Mouse (Mus musculus) MEL (cell line): ENCODE measurements around the gene Gnb4. TPM values are rescaled to one million over a fixed set of nuclear protein-coding genes. Genes with fewer than 3 reads are reported as not detected.
A peak's percentile ranks its signal among the peaks of the same experiment; 100 is the strongest.

Experiments
- DNase-seq: peaks from one replicate; pipeline ENCODE4 v3.0.0; 2011; ENCODE audit warnings: low read depth, low spot score
- H3K27ac ChIP-seq: 2 replicates; pipeline ENCODE4 v1.5.1; 2012; ENCODE audit warnings: low read depth, mild to moderate bottlenecking, control low read depth, low read length, moderate library complexity; ENCODE audit not compliant: control insufficient read depth
- H3K27me3 ChIP-seq, 2 experiments: fragments of 150-350 bp in 1 of 2; sonication (generic) in 1 of 2; 2 replicates each; pipeline ENCODE4 v1.6.1; 2012; ENCODE audit warnings: low read length in 2 of 2, mild to moderate bottlenecking in 2 of 2, improper control_type of control experiment in 1 of 2, moderate library complexity in 1 of 2; ENCODE audit not compliant: insufficient read depth in 2 of 2, control insufficient read depth in 1 of 2
- H3K36me3 ChIP-seq, 2 experiments: 2 replicates each; pipeline ENCODE4 v1.6.1; 2012 to 2014; ENCODE audit warnings: low read length in 2 of 2, improper control_type of control experiment in 1 of 2, inconsistent platforms in 1 of 2, mild to moderate bottlenecking in 1 of 2; ENCODE audit not compliant: insufficient read depth in 2 of 2, control insufficient read depth in 1 of 2
- H3K4me1 ChIP-seq, 2 experiments: fragments of 150-350 bp in 1 of 2; sonication (generic) in 1 of 2; 2 replicates each; pipeline ENCODE4 v1.6.1; 2012; ENCODE audit warnings: low read length in 2 of 2, improper control_type of control experiment in 1 of 2, mild to moderate bottlenecking in 1 of 2; ENCODE audit not compliant: insufficient read depth in 2 of 2, control insufficient read depth in 1 of 2
- H3K4me3 ChIP-seq, 2 experiments: fragments of 150-350 bp in 1 of 2; sonication (generic) in 1 of 2; 2 replicates each; pipeline ENCODE4 v1.5.1; 2012; ENCODE audit warnings: low read depth in 2 of 2, low read length in 2 of 2, mild to moderate bottlenecking in 2 of 2, moderate library complexity in 2 of 2, control low read depth in 1 of 2, improper control_type of control experiment in 1 of 2; ENCODE audit not compliant: control insufficient read depth in 1 of 2, insufficient read depth in 1 of 2
- H3K79me2 ChIP-seq: 2 replicates; pipeline ENCODE4 v1.6.1; 2012; ENCODE audit warnings: mild to moderate bottlenecking, low read length, moderate library complexity; ENCODE audit not compliant: control insufficient read depth, poor library complexity, insufficient read depth
- H3K9ac ChIP-seq: 2 replicates; pipeline ENCODE4 v1.6.1; 2012; ENCODE audit warnings: low read depth, mild to moderate bottlenecking, control low read depth, low read length, moderate library complexity; ENCODE audit not compliant: control insufficient read depth, poor library complexity, severe bottlenecking
- H3K9me3 ChIP-seq: fragments of 150-350 bp; sonication (generic); replicated peaks from 2 replicates; pipeline ENCODE4 v1.6.1; 2012; ENCODE audit warnings: mild to moderate bottlenecking, low read length, improper control_type of control experiment, moderate library complexity; ENCODE audit not compliant: insufficient read depth
- BHLHE40 ChIP-seq: IDR thresholded peaks from 2 replicates; pipeline ENCODE4 v1.6.1; 2012; ENCODE audit warnings: low read depth, mild to moderate bottlenecking, inconsistent platforms, low read length, improper control_type of control experiment, borderline replicate concordance
- CHD1 ChIP-seq: IDR thresholded peaks from 2 replicates; pipeline ENCODE4 v1.6.1; 2012; ENCODE audit warnings: low read depth, mild to moderate bottlenecking, inconsistent platforms, low read length, improper control_type of control experiment
- CHD2 ChIP-seq: IDR thresholded peaks from 2 replicates; pipeline ENCODE4 v1.6.1; 2011; ENCODE audit warnings: low read length, improper control_type of control experiment
- CTCF ChIP-seq, 3 experiments: IDR thresholded peaks in 2 of 3; conservative IDR thresholded peaks in 1 of 3; 2 replicates each; pipeline ENCODE4 v1.5.1; 2011 to 2012; ENCODE audit warnings: low read length in 3 of 3, low read depth in 2 of 3, mild to moderate bottlenecking in 2 of 3, improper control_type of control experiment in 1 of 3, inconsistent platforms in 1 of 3, mixed read lengths in 1 of 3, moderate library complexity in 1 of 3; ENCODE audit not compliant: control insufficient read depth in 1 of 3, insufficient read depth in 1 of 3, poor library complexity in 1 of 3, severe bottlenecking in 1 of 3
- E2F4 ChIP-seq: IDR thresholded peaks from 2 replicates; pipeline ENCODE4 v1.6.1; 2011; ENCODE audit warnings: low read depth, low read length, improper control_type of control experiment, borderline replicate concordance
- GABPA ChIP-seq: IDR thresholded peaks from 2 replicates; pipeline ENCODE4 v1.6.1; 2012; ENCODE audit warnings: low read depth, mild to moderate bottlenecking, inconsistent platforms, low read length, improper control_type of control experiment, moderate library complexity
- GATA1 ChIP-seq: IDR thresholded peaks from 2 replicates; pipeline ENCODE4 v1.6.1; 2011; ENCODE audit warnings: low read depth, low read length, improper control_type of control experiment
- JUND ChIP-seq: IDR thresholded peaks from 2 replicates; pipeline ENCODE4 v1.6.1; 2011; ENCODE audit warnings: low read depth, mild to moderate bottlenecking, improper control_type of control experiment, low read length
- KAT2A ChIP-seq: conservative IDR thresholded peaks from 2 replicates; pipeline ENCODE4 v1.6.1; 2012; ENCODE audit warnings: low read depth, low read length, improper control_type of control experiment, inconsistent platforms
- MAX ChIP-seq: IDR thresholded peaks from 2 replicates; pipeline ENCODE4 v1.6.1; 2011; ENCODE audit warnings: low read length, improper control_type of control experiment
- MEF2A ChIP-seq: IDR thresholded peaks from 2 replicates; pipeline ENCODE4 v1.6.1; 2014; ENCODE audit warnings: low read depth, mild to moderate bottlenecking, inconsistent platforms, low read length, improper control_type of control experiment; ENCODE audit not compliant: poor library complexity, insufficient replicate concordance, severe bottlenecking; ENCODE audit errors: extremely low read depth
- MXI1 ChIP-seq: IDR thresholded peaks from 2 replicates; pipeline ENCODE4 v1.6.1; 2011; ENCODE audit warnings: mild to moderate bottlenecking, low read depth, low read length, improper control_type of control experiment
- MYB ChIP-seq: IDR thresholded peaks from 2 replicates; pipeline ENCODE4 v1.6.1; 2011; ENCODE audit warnings: mild to moderate bottlenecking, low read depth, low read length, improper control_type of control experiment
- MYC ChIP-seq: IDR thresholded peaks from 2 replicates; pipeline ENCODE4 v1.6.1; 2011; ENCODE audit warnings: low read depth, mild to moderate bottlenecking, low read length, improper control_type of control experiment, moderate library complexity
- NRF1 ChIP-seq: IDR thresholded peaks from 2 replicates; pipeline ENCODE4 v1.6.1; 2014; ENCODE audit warnings: low read depth, mild to moderate bottlenecking, inconsistent platforms, low read length, improper control_type of control experiment, moderate library complexity; ENCODE audit not compliant: poor library complexity, insufficient read depth, severe bottlenecking
- POLR2AphosphoS2 ChIP-seq: IDR thresholded peaks from 2 replicates; pipeline ENCODE4 v1.6.1; 2011; ENCODE audit warnings: low read length, improper control_type of control experiment
- RAD21 ChIP-seq: IDR thresholded peaks from 2 replicates; pipeline ENCODE4 v1.6.1; 2011; ENCODE audit warnings: mild to moderate bottlenecking, low read depth, low read length, improper control_type of control experiment
- RCOR1 ChIP-seq: IDR thresholded peaks from 2 replicates; pipeline ENCODE4 v1.6.1; 2012; ENCODE audit warnings: low read depth, mild to moderate bottlenecking, inconsistent platforms, low read length, improper control_type of control experiment
- SIN3A ChIP-seq: IDR thresholded peaks from 2 replicates; pipeline ENCODE4 v1.6.1; 2012; ENCODE audit warnings: low read length, improper control_type of control experiment, inconsistent platforms
- TAL1 ChIP-seq: IDR thresholded peaks from 2 replicates; pipeline ENCODE4 v1.6.1; 2012; ENCODE audit warnings: mild to moderate bottlenecking, inconsistent platforms, low read length, moderate library complexity, mixed read lengths
- TBP ChIP-seq: IDR thresholded peaks from 2 replicates; pipeline ENCODE4 v1.8.0; 2011; ENCODE audit warnings: low read depth, low read length, improper control_type of control experiment
- TCF12 ChIP-seq: IDR thresholded peaks from 2 replicates; pipeline ENCODE4 v1.6.1; 2014; ENCODE audit warnings: low read depth, mild to moderate bottlenecking, inconsistent platforms, low read length, improper control_type of control experiment, moderate library complexity
- UBTF ChIP-seq: IDR thresholded peaks from 2 replicates; pipeline ENCODE4 v1.6.1; 2012; ENCODE audit warnings: low read depth, mild to moderate bottlenecking, inconsistent platforms, low read length, improper control_type of control experiment, moderate library complexity, borderline replicate concordance; ENCODE audit not compliant: insufficient read depth
- USF1 ChIP-seq: IDR thresholded peaks from 2 replicates; pipeline ENCODE4 v1.6.1; 2014; ENCODE audit warnings: low read depth, mild to moderate bottlenecking, inconsistent platforms, low read length, improper control_type of control experiment, moderate library complexity
- USF2 ChIP-seq, 2 experiments: IDR thresholded peaks; 2 replicates each; pipeline ENCODE4 v1.6.1; 2011 to 2012; ENCODE audit warnings: improper control_type of control experiment in 2 of 2, low read length in 2 of 2, borderline replicate concordance in 1 of 2, inconsistent platforms in 1 of 2, low read depth in 1 of 2, mild to moderate bottlenecking in 1 of 2; ENCODE audit not compliant: insufficient read depth in 1 of 2
- ZKSCAN1 ChIP-seq: IDR thresholded peaks from 2 replicates; pipeline ENCODE4 v1.6.1; 2012; ENCODE audit warnings: low read depth, mild to moderate bottlenecking, inconsistent platforms, low read length, improper control_type of control experiment, moderate library complexity
- polyA plus RNA-seq, 2 experiments: library from polyadenylated mRNA; stranded (reverse) in 1 of 2; unstranded in 1 of 2; fragments of >175 nt in 1 of 2; fragments of >200 nt in 1 of 2; gene quantifications; 2 replicates each; pipeline versions ENCODE4 v1.2.1 to v1.2.4; 2012; ENCODE audit warnings: low replicate concordance in 2 of 2, low read depth in 1 of 2; ENCODE audit not compliant: insufficient read length in 2 of 2, insufficient read depth in 1 of 2, missing spikeins in 1 of 2
- total RNA-seq: library from RNA; depleted of rRNA; stranded (reverse); fragments of 300-350 nt; gene quantifications from 2 replicates; pipeline ENCODE4 v1.2.3, GENCODE M21; 2012

Gene Gnb4
- total and polyA plus RNA-seq, 3 experiments = 49.5 to 61.2 TPM; not detected in 1

DNA sequence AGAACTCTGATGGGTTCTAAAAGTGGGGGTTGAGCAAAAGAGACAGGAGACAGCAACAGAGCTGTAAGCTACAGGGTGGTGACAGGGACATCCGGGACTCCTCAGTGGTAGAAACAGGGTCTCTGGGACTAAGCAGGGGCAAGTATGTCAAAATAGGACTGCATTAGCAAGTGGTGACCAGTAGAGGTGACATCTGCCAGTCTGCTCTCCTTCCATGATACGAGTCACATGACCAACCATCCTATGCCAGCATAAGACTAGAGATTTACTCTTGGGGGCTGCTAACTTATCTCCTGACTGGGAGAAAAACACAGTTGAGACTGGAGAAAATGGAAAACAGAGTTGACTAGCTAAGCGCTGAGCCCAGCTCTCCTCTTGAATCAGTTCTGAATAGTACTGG, 30.1 kb downstream of the Gnb4 start (continued):
- TF ChIP-seq MYC (no peak), CHD2 (no peak), BHLHE40 (no peak), GATA1 (no peak), USF1 (peak; percentile 79), TCF12 (no peak), MEF2A (no peak), MXI1 (no peak), ZKSCAN1 (no peak)

DNA sequence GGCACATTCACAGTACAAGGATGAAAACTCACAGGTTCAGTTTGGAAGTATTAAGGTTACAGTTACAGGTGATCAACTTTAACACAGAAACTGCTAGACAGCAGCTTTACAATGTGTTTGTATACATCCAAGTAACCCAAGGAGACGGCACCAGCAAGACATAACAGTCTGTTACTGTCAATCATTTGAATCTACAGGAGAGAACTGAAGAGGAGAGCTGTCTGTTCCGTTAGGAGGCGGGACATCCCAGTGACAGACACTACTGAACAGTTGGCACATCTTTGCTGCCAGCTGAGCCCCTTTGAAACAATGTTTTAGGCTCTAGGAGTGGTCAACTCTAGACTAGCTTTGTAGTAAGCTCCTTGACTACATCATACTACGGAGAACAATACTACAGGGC, 32.9 kb downstream of the Gnb4 start:
- Histone ChIP-seq H3K4me3 (no peak overlapping the region), H3K36me3 (peaks cover 0 to 9% of the 10 kb centered on the region in 2 experiments; a peak in 2 of 4 replicates), H3K79me2 (no peaks in the 10 kb centered on the region), H3K27me3 (no peaks in the 10 kb centered on the region), H3K9me3 (no peaks in the 10 kb centered on the region), H3K27ac (no peak overlapping the region), H3K9ac (no peak overlapping the region), H3K4me1 (no peaks in the 10 kb centered on the region)
- no peak for DNase-seq
- TF ChIP-seq KAT2A = no peak
- no peak for TF ChIP-seq MEF2A
- no peak for TF ChIP-seq GABPA
- no peak for TF ChIP-seq MXI1
- TF ChIP-seq BHLHE40 = no peak
- no peak for TF ChIP-seq E2F4
- no peak for TF ChIP-seq TBP
- TF ChIP-seq POLR2AphosphoS2 = no peak
- TF ChIP-seq MYB = no peak
- TF ChIP-seq USF2 (IDR thresholded peaks at IDR 0.05; ENCODE audit: borderline replicate concordance in 1 of 2, insufficient read depth in 1 of 2, low read depth in 1 of 2, low read length in 2 of 2) = no peak
- no peak for TF ChIP-seq CTCF (IDR thresholded peaks at IDR 0.05 in 2 of 3, conservative IDR thresholded peaks at IDR 0.05 in 1 of 3; ENCODE audit: control insufficient read depth in 1 of 3, insufficient read depth in 1 of 3, low read depth in 2 of 3, low read length in 3 of 3, poor library complexity in 1 of 3, severe bottlenecking in 1 of 3)
- no peak for TF ChIP-seq MYC
- TF ChIP-seq TAL1 = no peak
- TF ChIP-seq ZKSCAN1 = no peak
- no peak for TF ChIP-seq JUND
- TF ChIP-seq, all 39 proteins: peak for 0

DNA sequence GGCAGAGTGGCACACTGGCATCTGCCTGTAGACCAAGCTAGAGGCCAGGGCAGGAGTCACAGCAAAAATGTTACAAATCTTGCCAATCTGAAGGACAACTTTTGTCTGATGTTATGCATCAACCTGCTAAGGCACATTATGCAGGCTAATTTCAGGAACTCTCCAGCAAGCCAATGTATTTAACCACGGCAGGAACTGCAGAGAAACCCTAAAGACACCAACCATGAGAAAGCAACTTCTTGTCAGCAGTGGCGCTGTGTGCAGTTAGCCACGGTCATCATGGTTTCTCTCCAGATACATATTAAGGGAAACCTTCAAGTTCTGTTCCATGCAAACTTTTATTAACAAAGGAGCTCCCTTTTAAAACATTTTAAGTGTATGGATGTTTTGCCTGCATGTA, 34.5 kb downstream of the Gnb4 start:
- TF ChIP-seq CHD1 (no peak), MXI1 (no peak), CHD2 (no peak), MYB (no peak), SIN3A (no peak), RCOR1 (no peak), GATA1 (no peak), MAX (no peak), ZKSCAN1 (no peak), RAD21 (no peak), UBTF (no peak), NRF1 (no peak)
- H3K9ac ChIP-seq = no peak overlapping the region

More for the DNA sequence above, 34.5 kb downstream of the Gnb4 start:
- no peaks in the 10 kb centered on the region for H3K9me3 ChIP-seq
- H3K27ac ChIP-seq = no peak overlapping the region
- H3K79me2 ChIP-seq = no peaks in the 10 kb centered on the region
- DNase-seq = no peak
- no peaks in the 10 kb centered on the region for H3K27me3 ChIP-seq
- no peaks in the 10 kb centered on the region for H3K4me1 ChIP-seq
- H3K36me3 ChIP-seq = peaks cover 0 to 9% of the 10 kb centered on the region in 2 experiments; a peak in 2 of 4 replicates
- no peak overlapping the region for H3K4me3 ChIP-seq
